Mouse (Mus musculus) heart, postnatal 14 days (tissue): ENCODE results near the gene 4930564D02Rik. TPM values are rescaled to one million over a fixed set of nuclear protein-coding genes. Genes with fewer than 3 reads are reported as not detected.

ENCODE experiments used
- DNase-seq, 2 experiments: peaks; one replicate each; pipeline ENCODE4 v3.0.0; 2021 to 2022
- intact Hi-C: fragments of 180-260 bp; cut with DNase I; formaldehyde crosslinking; loops from one replicate; pipeline ENCODE4 v1.15.1; 2025
- long read RNA-seq, 2 experiments: library from polyadenylated mRNA; stranded (forward); transcript quantifications; one replicate each; pipeline ENCODE4 v2.0.0; 2021
- total RNA-seq, 2 experiments: library from RNA; stranded (reverse); gene quantifications; 2 replicates each; pipeline ENCODE4 v1.2.3; 2021

Gene 4930564D02Rik
- total RNA-seq = not detected
- long read RNA-seq, experiment 1 = 0 reads
- long read RNA-seq, experiment 2 = 0 reads

GRCm38 (mm10) chr3:105066544-105066943 is at the start of gene 4930564D02Rik:
Gene 4930564D02Rik (plus strand): TSS chr3:105066844.
- intact Hi-C loops = no loop called here
- DNase-seq = no peak

GRCm38 (mm10) chr3:105017314-105017713 is 49.3 kb upstream of the 4930564D02Rik start:
- intact Hi-C loops = no loop called here
- DNase-seq = no peak

- intact Hi-C loops = loop anchor here (2.0 kb wide), 1 partner anchor 33 kb away; no protein-coding TSS in a partner anchor
Measured at GRCm38 (mm10) chr3:105018085-105018782, 48.4 kb upstream of the 4930564D02Rik start.

GRCm38 (mm10) chr3:105018783-105019105 is 47.9 kb upstream of the 4930564D02Rik start:
- intact Hi-C loops = loop anchor here (2.0 kb wide), 1 partner anchor 32 kb away; no protein-coding TSS in a partner anchor
- DNase-seq = no peak

More at GRCm38 (mm10) chr3:105018085-105018782, 48.4 kb upstream of the 4930564D02Rik start:
- DNase-seq = peak in 1 of 2 experiments; percentile 36

GRCm38 (mm10) chr3:105019826-105020692 is 46.6 kb upstream of the 4930564D02Rik start:
- intact Hi-C loops = loop anchor here (2.0 kb wide), 2 partner anchors 15 to 31 kb away; no protein-coding TSS in a partner anchor
- peak; percentile 49 to 53 for DNase-seq

GRCm38 (mm10) chr3:105023371-105024005 is 43.2 kb upstream of the 4930564D02Rik start:
- intact Hi-C loops = no loop called here

GRCm38 (mm10) chr3:105036281-105036847 is 30.3 kb upstream of the 4930564D02Rik start:
- no peak for DNase-seq
- intact Hi-C loops = no loop called here

More at GRCm38 (mm10) chr3:105023371-105024005, 43.2 kb upstream of the 4930564D02Rik start:
- no peak for DNase-seq

- intact Hi-C loops = no loop called here
- DNase-seq = no peak
Measured at GRCm38 (mm10) chr3:105037240-105037770, 29.3 kb upstream of the 4930564D02Rik start.

GRCm38 (mm10) chr3:105040002-105040401 is 26.6 kb upstream of the 4930564D02Rik start:
- no peak for DNase-seq

GRCm38 (mm10) chr3:105040983-105041625 is 25.5 kb upstream of the 4930564D02Rik start:
- intact Hi-C loops = no loop called here
- no peak for DNase-seq

More at GRCm38 (mm10) chr3:105040002-105040401, 26.6 kb upstream of the 4930564D02Rik start:
- intact Hi-C loops = no loop called here

- no peak for DNase-seq
- intact Hi-C loops = no loop called here
Measured at GRCm38 (mm10) chr3:105043746-105044145, 22.9 kb upstream of the 4930564D02Rik start.

- intact Hi-C loops = no loop called here
- no peak for DNase-seq
Measured at GRCm38 (mm10) chr3:105046870-105047269, 19.8 kb upstream of the 4930564D02Rik start.

- intact Hi-C loops = no loop called here
- DNase-seq = peak; percentile 68 to 76
Measured at GRCm38 (mm10) chr3:105047616-105048015, 19.0 kb upstream of the 4930564D02Rik start.

GRCm38 (mm10) chr3:105049848-105050247 is 16.8 kb upstream of the 4930564D02Rik start:
- intact Hi-C loops = loop anchor here (2.0 to 10.0 kb wide), 3 partner anchors 31 to 535 kb away; partner anchors contain the start of gene Lrig2
- no peak for DNase-seq

- no peak for DNase-seq
- intact Hi-C loops = loop anchor here (2.0 to 10.0 kb wide), 3 partner anchors 32 to 536 kb away; partner anchors contain the start of gene Lrig2
Measured at GRCm38 (mm10) chr3:105051103-105051502, 15.5 kb upstream of the 4930564D02Rik start.

GRCm38 (mm10) chr3:105052171-105052936 is 14.3 kb upstream of the 4930564D02Rik start:
- intact Hi-C loops = loop anchor here (10.0 kb wide), 2 partner anchors 338 to 538 kb away; partner anchors contain the start of gene Lrig2
- DNase-seq = no peak

GRCm38 (mm10) chr3:105052937-105053697 is 13.5 kb upstream of the 4930564D02Rik start, which contains the start of gene Cttnbp2nl:
Gene Cttnbp2nl (minus strand): TSS chr3:105053146.
- intact Hi-C loops = loop anchor here (10.0 kb wide), 2 partner anchors 338 to 538 kb away; partner anchors contain the start of gene Lrig2
- DNase-seq = peak; percentile 99

GRCm38 (mm10) chr3:105053698-105054001 is 13.0 kb upstream of the 4930564D02Rik start:
- intact Hi-C loops = loop anchor here (10.0 kb wide), 2 partner anchors 339 to 539 kb away; partner anchors contain the start of gene Lrig2
- DNase-seq = no peak
